Mouse (Mus musculus): Measurements from ENCODE around the gene Gm21188. TPM values are rescaled to one million over a fixed set of nuclear protein-coding genes. Genes with fewer than 3 reads are reported as not detected.
"Not testable (repeated sequence)": the region's sequence is repeated elsewhere in the genome, so short reads cannot be mapped to it uniquely, and the experiment has no call there.

The Gm21188 gene
- polyA plus RNA-seq, 1 experiment from 2014 or later = not detected

DNA sequence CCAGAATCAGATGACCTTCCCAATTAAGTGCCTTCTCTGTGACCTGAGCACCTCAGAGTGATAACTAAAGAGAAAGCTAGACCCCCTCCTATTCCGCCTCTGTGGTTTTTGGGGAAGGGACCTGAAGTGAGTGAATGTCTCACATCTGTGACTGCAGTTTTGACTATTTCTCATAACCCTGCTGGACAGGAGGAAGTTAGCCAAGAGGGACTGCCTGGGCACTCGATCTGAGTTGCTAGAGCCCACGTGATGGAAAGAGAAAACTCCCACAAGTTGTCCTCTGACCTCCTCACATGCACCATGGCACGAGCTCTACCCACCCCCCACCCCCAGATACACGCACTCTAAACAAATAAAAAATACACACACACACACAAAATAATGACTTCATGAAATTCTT is 3.4 kb downstream of the Gm21188 start:
- not testable (repeated sequence) for H3K4me2 ChIP-seq; ATAC-seq (ENCODE audit: insufficient read depth); H3K4me1 ChIP-seq (ENCODE audit: insufficient read depth); H3K27ac ChIP-seq (ENCODE audit: low read depth); H3K9me3 ChIP-seq (ENCODE audit: low read depth, low read length); DNase-seq; H3K4me3 ChIP-seq (ENCODE audit: low read depth, low read length); H3K9ac ChIP-seq; H3K27me3 ChIP-seq (ENCODE audit: insufficient read depth, low read length); H3K36me3 ChIP-seq (ENCODE audit: insufficient read depth)
- no CpG with 5 or more reads among the region's 5 CpGs for WGBS

DNA sequence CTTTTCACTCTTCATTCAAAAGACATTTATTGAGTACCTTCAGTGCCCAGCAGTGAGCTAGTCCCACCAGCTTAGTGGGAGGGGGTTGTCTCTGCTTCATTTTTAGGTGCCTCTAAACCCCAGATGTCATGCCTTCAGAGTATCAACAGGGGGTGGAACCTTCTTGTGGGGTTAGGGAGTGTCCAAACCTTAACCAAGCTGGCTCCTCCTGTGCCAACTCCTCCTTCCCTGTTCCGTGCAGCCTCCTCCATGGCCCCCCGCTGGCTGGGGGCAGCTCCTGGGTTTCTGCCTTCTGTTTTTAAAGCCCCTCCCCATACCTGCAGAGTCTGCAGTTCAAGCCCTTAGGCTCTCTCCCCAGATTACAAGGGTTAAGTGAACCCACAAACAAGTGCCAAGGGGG is 3.8 kb downstream of the Gm21188 start:
- not testable (repeated sequence) for H3K4me3 ChIP-seq (ENCODE audit: low read depth, low read length); H3K36me3 ChIP-seq (ENCODE audit: insufficient read depth); ATAC-seq (ENCODE audit: insufficient read depth); H3K27me3 ChIP-seq (ENCODE audit: insufficient read depth, low read length); DNase-seq; H3K4me1 ChIP-seq (ENCODE audit: insufficient read depth); H3K9me3 ChIP-seq (ENCODE audit: low read depth, low read length); H3K9ac ChIP-seq; H3K4me2 ChIP-seq; H3K27ac ChIP-seq (ENCODE audit: low read depth)
- WGBS = no CpG with 5 or more reads among the region's 2 CpGs

DNA sequence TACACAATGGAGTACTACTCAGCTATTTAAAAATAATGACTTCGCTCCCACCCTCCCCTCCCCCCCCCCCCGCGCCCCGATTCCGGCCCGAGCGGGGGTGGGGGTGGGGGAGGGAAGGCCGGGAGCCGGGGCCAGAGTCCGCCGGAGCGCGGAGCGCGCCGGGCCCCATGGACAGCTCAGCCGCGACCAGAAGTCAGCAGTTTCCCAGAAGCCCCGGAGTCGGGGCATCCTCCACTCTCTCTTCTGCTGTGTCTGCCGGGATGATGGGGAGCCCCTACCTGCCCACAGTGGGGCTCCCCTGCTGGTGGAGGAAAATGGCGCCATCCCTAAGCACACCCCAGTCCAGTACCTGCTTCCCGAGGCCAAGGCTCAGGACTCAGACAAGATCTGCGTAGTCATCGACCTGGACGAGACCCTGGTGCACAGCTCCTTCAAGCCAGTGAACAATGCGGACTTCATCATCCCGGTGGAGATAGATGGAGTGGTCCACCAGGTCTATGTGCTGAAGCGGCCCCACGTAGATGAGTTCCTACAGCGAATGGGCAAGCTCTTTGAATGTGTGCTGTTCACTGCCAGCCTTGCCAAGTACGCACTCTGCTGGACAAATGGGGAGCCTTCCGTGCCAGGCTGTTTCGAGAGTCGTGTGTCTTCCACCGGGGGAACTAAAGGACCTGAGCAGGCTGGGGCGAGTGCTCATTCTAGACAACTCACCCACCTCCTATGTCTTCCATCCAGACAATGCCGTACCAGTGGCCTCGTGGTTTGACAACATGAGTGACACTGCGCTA is 5.4 kb downstream of the Gm21188 start:
- DNase-seq; ATAC-seq (ENCODE audit: insufficient read depth); H3K27ac ChIP-seq (ENCODE audit: low read depth): not testable (repeated sequence)

DNA sequence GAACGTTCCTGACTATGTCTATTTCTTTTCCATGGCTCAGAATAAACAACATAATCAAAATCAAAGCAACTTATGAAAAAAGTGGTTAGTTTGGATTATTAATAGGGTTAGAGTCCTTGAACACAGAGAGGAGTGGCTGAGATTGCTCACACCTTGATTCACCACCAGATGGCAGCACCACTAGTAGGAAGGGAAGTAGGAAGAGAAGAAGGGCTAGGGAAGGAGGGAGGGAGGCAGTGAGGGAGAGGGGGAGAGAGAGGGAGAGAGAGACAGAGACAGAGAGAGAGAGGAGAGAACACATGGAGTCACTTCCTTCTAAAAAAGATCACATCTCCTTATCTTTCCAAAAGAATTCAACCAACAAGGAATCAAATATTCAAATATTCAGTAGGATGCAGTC is 10.8 kb downstream of the Gm21188 start:
- not testable (repeated sequence) for H3K36me3 ChIP-seq (ENCODE audit: insufficient read depth); ATAC-seq (ENCODE audit: insufficient read depth); H3K9me3 ChIP-seq (ENCODE audit: low read depth, low read length); H3K4me3 ChIP-seq (ENCODE audit: low read depth, low read length); H3K9ac ChIP-seq; H3K27ac ChIP-seq (ENCODE audit: low read depth); H3K4me2 ChIP-seq; H3K4me1 ChIP-seq (ENCODE audit: insufficient read depth)
- DNase-seq = peak; percentile 26
- 0 out of 2 replicates have a peak, but pooled peaks cover 10% of the 10 kb centered on the region for H3K27me3 ChIP-seq (ENCODE audit: insufficient read depth, low read length)
- TF ChIP-seq CTCF (IDR thresholded peaks at IDR 0.05; ENCODE audit: low read depth) = peak; percentile 47
- no CpG with 5 or more reads among the region's 1 CpGs for WGBS

More for the DNA sequence above, 5.4 kb downstream of the Gm21188 start:
- H3K9me3 ChIP-seq (ENCODE audit: low read depth, low read length); H3K36me3 ChIP-seq (ENCODE audit: insufficient read depth); H3K4me2 ChIP-seq; H3K4me1 ChIP-seq (ENCODE audit: insufficient read depth); H3K9ac ChIP-seq; H3K4me3 ChIP-seq (ENCODE audit: low read depth, low read length); H3K27me3 ChIP-seq (ENCODE audit: insufficient read depth, low read length): not testable (repeated sequence)
- 3% methylated on average over 19 of the region's 40 CpGs for WGBS

DNA sequence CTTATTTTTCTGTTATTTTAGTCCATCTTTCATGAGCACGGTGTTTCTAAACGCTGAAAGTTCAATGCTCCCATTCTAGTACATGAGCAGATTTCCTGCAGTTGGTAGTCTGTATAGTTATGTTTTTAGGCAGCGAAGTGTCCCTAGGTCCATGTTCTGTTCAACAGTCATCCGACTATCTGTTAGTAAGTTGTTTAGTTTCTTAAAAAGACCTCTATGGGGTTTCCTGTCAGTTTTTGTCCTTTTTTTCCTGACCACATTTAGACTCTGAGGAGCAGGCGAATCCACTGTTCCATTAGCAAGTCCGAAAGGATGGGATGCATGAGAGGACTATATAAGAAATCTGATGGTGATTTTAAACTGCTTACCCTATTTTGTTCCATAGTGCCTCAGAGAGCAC is 14.1 kb downstream of the Gm21188 start:
- H3K4me3 ChIP-seq (ENCODE audit: low read depth, low read length); ATAC-seq (ENCODE audit: insufficient read depth); H3K36me3 ChIP-seq (ENCODE audit: insufficient read depth); H3K9ac ChIP-seq; H3K4me2 ChIP-seq; DNase-seq; H3K9me3 ChIP-seq (ENCODE audit: low read depth, low read length); H3K27ac ChIP-seq (ENCODE audit: low read depth); H3K4me1 ChIP-seq (ENCODE audit: insufficient read depth): not testable (repeated sequence)
- WGBS = 14% methylated on average over 6 of the region's 6 CpGs
- peaks cover 15% of the 10 kb centered on the region; the same call in 1 of the 2 replicates for H3K27me3 ChIP-seq (ENCODE audit: insufficient read depth, low read length)

DNA sequence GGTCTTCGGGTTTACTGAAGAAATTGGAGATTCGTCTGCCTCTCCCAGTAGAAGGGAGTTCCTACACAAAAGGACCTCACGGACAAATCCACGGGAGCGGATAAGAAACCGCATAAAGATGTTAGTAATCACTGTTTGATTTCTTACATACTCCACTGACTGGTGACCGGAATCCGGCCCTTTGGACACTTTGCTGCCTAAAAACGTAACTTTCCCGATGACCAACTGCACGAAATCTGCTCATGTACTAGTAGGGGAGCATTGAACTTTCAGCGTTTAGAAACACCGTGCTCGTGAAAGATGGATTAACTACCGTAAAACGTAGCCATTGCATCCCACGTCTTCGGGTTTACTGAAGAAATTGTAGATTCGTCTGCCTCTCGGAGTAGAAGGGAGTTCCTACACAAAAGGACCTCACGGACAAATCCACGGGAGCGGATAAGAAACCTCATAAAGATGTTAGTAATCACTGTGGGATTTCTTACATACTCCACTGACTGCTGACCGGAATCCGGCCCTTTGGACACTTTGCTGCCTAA is 15.3 kb downstream of the Gm21188 start:
- H3K4me1 ChIP-seq (ENCODE audit: insufficient read depth); H3K9me3 ChIP-seq (ENCODE audit: low read depth, low read length); H3K9ac ChIP-seq; H3K4me3 ChIP-seq (ENCODE audit: low read depth, low read length); DNase-seq; H3K27ac ChIP-seq (ENCODE audit: low read depth); H3K4me2 ChIP-seq; H3K36me3 ChIP-seq (ENCODE audit: insufficient read depth); ATAC-seq (ENCODE audit: insufficient read depth): not testable (repeated sequence)
- peaks cover 15% of the 10 kb centered on the region; the same call in 1 of the 2 replicates for H3K27me3 ChIP-seq (ENCODE audit: insufficient read depth, low read length)
- under 1% methylated on average over 23 of the region's 25 CpGs for WGBS

DNA sequence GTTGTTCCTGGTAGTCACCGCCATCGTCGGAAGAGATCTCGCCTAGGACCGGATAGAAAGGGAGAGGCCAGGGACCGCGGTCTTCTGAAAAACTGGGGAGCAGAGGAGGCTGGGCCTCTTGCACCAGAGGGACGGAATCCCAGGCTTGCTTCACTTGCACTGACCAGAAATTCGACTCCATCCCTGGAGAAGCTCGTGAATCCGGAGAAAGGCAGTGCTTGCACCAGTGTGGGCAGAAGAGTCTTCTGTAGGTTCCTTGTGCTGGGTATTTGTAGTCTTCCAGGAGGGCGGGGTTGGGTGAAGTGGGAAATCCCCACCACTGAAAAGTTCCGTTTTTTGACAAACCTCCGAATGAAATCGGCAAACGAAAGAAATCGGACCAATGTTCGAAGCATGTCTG is 16.8 kb downstream of the Gm21188 start:
- not testable (repeated sequence) for H3K4me2 ChIP-seq; H3K4me3 ChIP-seq (ENCODE audit: low read depth, low read length); H3K36me3 ChIP-seq (ENCODE audit: insufficient read depth); H3K27ac ChIP-seq (ENCODE audit: low read depth); DNase-seq; H3K4me1 ChIP-seq (ENCODE audit: insufficient read depth); ATAC-seq (ENCODE audit: insufficient read depth); H3K9ac ChIP-seq; H3K9me3 ChIP-seq (ENCODE audit: low read depth, low read length)
- WGBS = 0% methylated on average over 7 of the region's 18 CpGs
- H3K27me3 ChIP-seq (ENCODE audit: insufficient read depth, low read length) = peaks cover 15% of the 10 kb centered on the region; the same call in 1 of the 2 replicates

DNA sequence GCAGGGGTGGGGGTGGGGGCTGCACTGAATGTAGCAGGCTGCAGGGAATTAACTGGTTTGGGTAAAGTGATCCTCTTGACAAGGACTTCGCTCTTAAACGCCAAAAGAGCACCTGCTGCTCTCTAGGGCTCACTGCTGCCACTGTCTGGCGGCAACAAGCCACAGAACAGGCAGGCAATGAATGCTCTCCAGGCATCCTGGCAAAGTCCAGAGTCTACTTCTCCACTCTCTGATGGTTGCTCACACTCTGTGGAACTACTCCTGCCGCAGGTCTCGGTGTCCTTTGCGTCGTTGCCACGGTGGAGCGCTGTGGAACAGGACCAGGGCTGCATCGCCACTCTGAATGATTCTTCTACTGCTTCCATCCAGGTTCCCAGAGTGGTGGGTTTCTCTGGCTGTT is 17.4 kb downstream of the Gm21188 start:
- not testable (repeated sequence) for H3K4me2 ChIP-seq; H3K4me3 ChIP-seq (ENCODE audit: low read depth, low read length); ATAC-seq (ENCODE audit: insufficient read depth); H3K4me1 ChIP-seq (ENCODE audit: insufficient read depth); H3K9me3 ChIP-seq (ENCODE audit: low read depth, low read length); H3K36me3 ChIP-seq (ENCODE audit: insufficient read depth); H3K9ac ChIP-seq; DNase-seq; H3K27ac ChIP-seq (ENCODE audit: low read depth)
- 0% methylated on average over 3 of the region's 10 CpGs for WGBS
- H3K27me3 ChIP-seq (ENCODE audit: insufficient read depth, low read length) = peaks cover 15% of the 10 kb centered on the region; the same call in 1 of the 2 replicates

DNA sequence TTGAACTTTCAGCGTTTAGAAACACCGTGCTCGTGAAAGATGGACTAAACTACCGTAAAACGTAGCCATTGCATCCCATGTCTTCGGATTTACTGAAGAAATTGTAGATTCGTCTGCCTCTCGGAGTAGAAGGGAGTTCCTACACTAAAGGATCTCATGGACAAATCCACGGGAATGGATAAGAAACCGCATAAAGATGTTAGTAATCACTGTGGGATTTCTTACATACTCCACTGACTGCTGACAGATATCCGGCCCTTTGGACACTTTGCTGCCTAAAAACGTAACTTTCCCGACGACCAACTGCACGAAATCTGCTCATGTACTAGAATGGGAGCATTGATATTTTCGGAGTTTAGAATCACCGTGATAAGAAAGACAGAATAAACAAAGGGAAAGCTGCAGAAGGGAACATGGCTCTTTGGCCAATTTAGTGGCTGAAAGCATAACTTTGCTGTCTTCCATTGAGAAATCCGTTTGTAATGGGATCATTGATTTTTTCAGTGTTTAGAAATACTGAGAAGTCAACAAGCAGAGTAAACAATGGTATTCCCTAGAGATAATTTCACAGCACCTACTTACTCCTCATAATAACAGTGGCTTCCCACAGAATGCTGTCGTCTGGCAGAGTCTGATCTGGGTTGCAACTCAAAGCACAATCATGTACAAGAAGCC is 18.3 kb downstream of the Gm21188 start:
- H3K36me3 ChIP-seq (ENCODE audit: insufficient read depth); H3K9me3 ChIP-seq (ENCODE audit: low read depth, low read length); H3K4me1 ChIP-seq (ENCODE audit: insufficient read depth); H3K4me3 ChIP-seq (ENCODE audit: low read depth, low read length); H3K27ac ChIP-seq (ENCODE audit: low read depth); ATAC-seq (ENCODE audit: insufficient read depth); H3K9ac ChIP-seq; H3K4me2 ChIP-seq: not testable (repeated sequence)
- H3K27me3 ChIP-seq (ENCODE audit: insufficient read depth, low read length) = peaks cover 15% of the 10 kb centered on the region; the same call in 1 of the 2 replicates
- DNase-seq = peak; percentile 1
- WGBS = 3% methylated on average over 16 of the region's 19 CpGs

DNA sequence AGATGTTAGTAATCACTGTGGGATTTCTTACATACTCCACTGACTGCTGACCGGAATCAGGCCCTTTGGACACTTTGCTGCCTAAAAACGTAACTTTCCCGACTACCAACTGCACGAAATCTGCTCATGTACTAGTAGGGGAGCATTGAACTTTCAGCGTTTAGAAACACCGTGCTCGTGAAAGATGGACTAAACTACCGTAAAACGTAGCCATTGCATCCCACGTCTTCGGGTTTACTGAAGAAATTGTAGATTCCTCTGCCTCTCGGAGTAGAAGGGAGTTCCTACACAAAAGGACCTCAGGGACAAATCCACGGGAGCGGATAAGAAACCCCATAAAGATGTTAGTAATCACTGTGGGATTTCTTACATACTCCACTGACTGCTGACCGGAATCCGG is 20.3 kb downstream of the Gm21188 start:
- not testable (repeated sequence) for DNase-seq; ATAC-seq (ENCODE audit: insufficient read depth); H3K4me3 ChIP-seq (ENCODE audit: low read depth, low read length); H3K9ac ChIP-seq; H3K9me3 ChIP-seq (ENCODE audit: low read depth, low read length); H3K27ac ChIP-seq (ENCODE audit: low read depth); H3K4me1 ChIP-seq (ENCODE audit: insufficient read depth); H3K4me2 ChIP-seq; H3K36me3 ChIP-seq (ENCODE audit: insufficient read depth); H3K27me3 ChIP-seq (ENCODE audit: insufficient read depth, low read length)
- 1% methylated on average over 12 of the region's 16 CpGs for WGBS

All from lung, embryonic 14.5 days (tissue).